Mouse (Mus musculus) duodenum, adult 2 months (tissue): ENCODE measurements around the gene Snip1. TPM values are rescaled to one million over a fixed set of nuclear protein-coding genes. Genes with fewer than 3 reads are reported as not detected.

Experiments
- polyA plus RNA-seq: library from polyadenylated mRNA; depleted of rRNA; stranded (reverse); fragments of >200 nt; gene quantifications from 2 replicates; pipeline ENCODE4 v1.2.3, GENCODE M21; 2012; ENCODE audit warnings: low replicate concordance; rRNA removed

The Snip1 gene
- polyA plus RNA-seq: 4.3 and 5.0 TPM in 2 replicates

GRCm38 (mm10) chr4:125066490-125067370 is at the start of gene Snip1:
TSS of gene Snip1 (plus strand) at chr4:125066672.

GRCm38 (mm10) chr4:125065517-125066307 is 760 bp upstream of the Snip1 start, which contains the start of gene Dnali1:
TSS of gene Dnali1 (minus strand) at chr4:125065703.

GRCm38 (mm10) chr4:125084403-125085345 is 18.2 kb downstream of the Snip1 start, which contains the start of gene Meaf6:
TSS of gene Meaf6 (plus strand) at chr4:125085134.

Other genes starting within 250 kb of the Snip1 start
- gene Yrdc, start 216.0 kb upstream of the Snip1 start, polyA plus RNA-seq: 29.4 and 29.6 TPM in 2 replicates
- 24.1 and 37.4 TPM in 2 replicates for gene 1110065P20Rik, start 215.5 kb upstream of the Snip1 start, polyA plus RNA-seq
- 0.14 and 0.25 TPM in 2 replicates for gene Maneal, start 204.5 kb upstream of the Snip1 start, polyA plus RNA-seq
- not detected in 2 replicates for gene Epha10, start 185.8 kb upstream of the Snip1 start, polyA plus RNA-seq
- gene 9930104L06Rik, start 129.6 kb upstream of the Snip1 start, polyA plus RNA-seq: 7.5 and 13.1 TPM in 2 replicates
- 14.9 and 15.1 TPM in 2 replicates for gene Cdca8, start 127.4 kb upstream of the Snip1 start, polyA plus RNA-seq
- 2.7 TPM in 2 replicates for gene Rspo1, start 80.2 kb upstream of the Snip1 start, polyA plus RNA-seq
- gene Gnl2, start 50.1 kb upstream of the Snip1 start, polyA plus RNA-seq: 2.5 and 3.3 TPM in 2 replicates
- gene Dnali1, start 969 bp upstream of the Snip1 start, polyA plus RNA-seq: not detected in 2 replicates
- 4.0 and 5.3 TPM in 2 replicates for gene Meaf6, start 18.5 kb downstream of the Snip1 start, polyA plus RNA-seq
- 24.1 and 33.9 TPM in 2 replicates for gene Zc3h12a, start 61.2 kb downstream of the Snip1 start, polyA plus RNA-seq